Mouse (Mus musculus) hindbrain, embryonic 16.5 days (tissue): ENCODE data around the gene Rasgrp3. TPM values are rescaled to one million over a fixed set of nuclear protein-coding genes. Genes with fewer than 3 reads are reported as not detected.

Experiments used
- ATAC-seq: fragments of 200-750 bp; cut with Nextera tagmentation; 2 replicates; pipeline ENCODE4 v1.8.0; 2017; ENCODE audit warnings: moderate TSS enrichment, moderate library complexity
- H3K27ac ChIP-seq: fragments of 300-500 bp; sonication (generic); 2 replicates; pipeline ENCODE4 v1.5.1; 2014; ENCODE audit warnings: low read depth, mild to moderate bottlenecking, control low read depth, low read length, moderate library complexity
- H3K27me3 ChIP-seq: fragments of 300-500 bp; sonication (generic); replicated peaks from 2 replicates; pipeline ENCODE4 v1.6.1; 2014; ENCODE audit warnings: low read length; ENCODE audit not compliant: control insufficient read depth, insufficient read depth
- H3K36me3 ChIP-seq: fragments of 300-500 bp; sonication (generic); 2 replicates; pipeline ENCODE4 v1.6.1; 2014; ENCODE audit warnings: mild to moderate bottlenecking, low read length, moderate library complexity, mixed read lengths; ENCODE audit not compliant: control insufficient read depth, insufficient read depth
- H3K4me1 ChIP-seq: fragments of 300-500 bp; sonication (generic); 2 replicates; pipeline ENCODE4 v1.6.1; 2014; ENCODE audit warnings: low read depth, low read length; ENCODE audit not compliant: control insufficient read depth, insufficient read depth
- H3K4me2 ChIP-seq: fragments of 300-500 bp; sonication (generic); 2 replicates; pipeline ENCODE4 v1.6.1; 2014; ENCODE audit warnings: mild to moderate bottlenecking, low read length, control low read depth, moderate library complexity
- H3K4me3 ChIP-seq: fragments of 300-500 bp; sonication (generic); 2 replicates; pipeline ENCODE4 v1.5.1; 2014; ENCODE audit warnings: mild to moderate bottlenecking, low read length, control low read depth, moderate library complexity
- H3K9ac ChIP-seq: fragments of 300-500 bp; sonication (generic); 2 replicates; pipeline ENCODE4 v1.6.1; 2014; ENCODE audit warnings: low read depth, mild to moderate bottlenecking, control low read depth, low read length, moderate library complexity
- H3K9me3 ChIP-seq: fragments of 300-500 bp; sonication (generic); 2 replicates; pipeline ENCODE4 v1.6.1; 2014; ENCODE audit warnings: mild to moderate bottlenecking, low read length, moderate library complexity; ENCODE audit not compliant: control insufficient read depth
- WGBS: fragments of 180-500 bp; shearing (Covaris S2); extraction: QIAGEN DNeasy Blood & Tissue Kit; methylation state at CpG from one replicate; pipeline ENCODE4 v1.1.7; 2014; 5-methylcytosine and 5-hydroxymethylcytosine counted together
- polyA plus RNA-seq: library from polyadenylated mRNA; unstranded; fragments of >200 nt; fragmentation: Nextera tagmentation; extraction: Ambion mirVana; gene quantifications from 2 replicates; pipeline ENCODE4 v1.2.1, GENCODE M21; 2015

The Rasgrp3 gene
- polyA plus RNA-seq, 1 experiment from 2014 or later = 6.6 TPM

DNA sequence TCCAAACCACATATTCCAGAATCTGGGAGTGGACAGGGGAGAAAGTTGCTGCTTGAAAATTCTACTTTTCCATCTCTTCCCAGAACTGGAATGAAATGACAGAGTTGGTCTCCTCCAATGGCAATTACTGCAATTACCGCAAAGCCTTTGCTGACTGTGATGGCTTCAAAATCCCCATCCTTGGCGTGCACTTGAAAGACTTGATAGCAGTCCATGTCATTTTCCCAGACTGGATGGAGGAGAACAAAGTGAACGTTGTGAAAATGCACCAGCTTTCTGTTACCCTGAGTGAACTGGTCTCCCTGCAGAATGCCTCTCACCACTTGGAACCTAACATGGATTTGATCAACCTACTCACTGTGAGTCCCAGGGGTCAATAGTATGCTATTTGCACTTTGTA is 67.3 kb downstream of the Rasgrp3 start:
- no peaks in the 10 kb centered on the region for H3K36me3 ChIP-seq
- no peak overlapping the region for H3K4me2 ChIP-seq
- no peak for ATAC-seq
- H3K4me3 ChIP-seq = no peak overlapping the region
- H3K9me3 ChIP-seq = no peaks in the 10 kb centered on the region
- H3K27me3 ChIP-seq = no peaks in the 10 kb centered on the region
- no peak overlapping the region for H3K9ac ChIP-seq
- H3K4me1 ChIP-seq = no peaks in the 10 kb centered on the region
- WGBS = 93% methylated on average over 3 of the region's 3 CpGs
- H3K27ac ChIP-seq = no peak overlapping the region

DNA sequence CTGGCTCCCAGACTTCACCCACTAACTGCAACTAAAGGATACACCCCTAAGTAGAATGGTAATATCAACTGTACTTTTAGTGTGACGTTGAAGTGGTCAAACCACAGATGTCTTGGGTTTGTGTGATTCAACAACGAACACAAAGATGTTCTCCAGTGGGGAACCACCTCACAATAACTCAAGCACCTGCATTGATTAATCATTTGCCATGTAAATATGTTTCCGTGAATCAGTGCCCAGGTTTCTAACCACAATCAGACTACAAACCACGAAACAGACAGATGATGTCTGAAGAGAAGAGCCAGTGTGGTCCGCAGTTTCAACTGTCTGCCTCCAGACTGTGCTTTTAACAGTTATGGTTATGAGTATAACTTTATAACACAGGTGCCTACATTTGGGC is 69.4 kb downstream of the Rasgrp3 start:
- H3K9ac ChIP-seq = no peak overlapping the region
- WGBS = 91% methylated on average over 5 of the region's 5 CpGs
- no peak overlapping the region for H3K27ac ChIP-seq
- no peaks in the 10 kb centered on the region for H3K36me3 ChIP-seq
- no peaks in the 10 kb centered on the region for H3K4me1 ChIP-seq
- no peaks in the 10 kb centered on the region for H3K27me3 ChIP-seq
- H3K4me2 ChIP-seq = no peak overlapping the region
- no peak for ATAC-seq
- H3K4me3 ChIP-seq = no peak overlapping the region
- no peaks in the 10 kb centered on the region for H3K9me3 ChIP-seq

DNA sequence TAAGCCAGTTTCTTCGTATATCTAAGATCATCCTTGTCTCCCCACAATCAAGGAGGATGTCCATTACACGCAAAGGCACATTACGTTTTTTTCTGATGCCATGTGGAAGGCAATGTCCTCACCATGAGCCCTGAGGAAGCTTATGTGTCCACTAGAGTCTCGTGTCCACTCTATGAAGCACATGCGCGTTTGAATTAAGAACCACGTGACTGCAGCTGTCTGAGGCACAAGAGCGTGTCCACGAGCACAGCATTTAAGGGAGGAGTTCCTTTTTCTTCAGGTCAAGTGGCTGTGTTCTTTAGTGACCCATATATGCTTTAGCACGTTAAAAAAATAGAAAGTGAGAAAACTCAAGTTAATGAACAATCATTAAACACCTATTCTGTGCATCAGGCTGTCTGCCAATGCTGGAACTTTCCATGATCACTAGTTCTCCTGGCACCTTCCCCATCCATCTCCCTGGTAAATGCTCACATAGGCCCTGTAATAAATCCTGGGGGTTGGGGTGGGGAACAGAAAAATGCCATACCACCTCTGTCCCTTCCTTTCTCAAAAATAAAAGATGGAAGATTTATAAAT is 70.5 kb downstream of the Rasgrp3 start:
- 89% methylated on average over 10 of the region's 10 CpGs for WGBS
- no peaks in the 10 kb centered on the region for H3K27me3 ChIP-seq
- no peak overlapping the region for H3K4me2 ChIP-seq
- H3K27ac ChIP-seq = no peak overlapping the region
- no peaks in the 10 kb centered on the region for H3K36me3 ChIP-seq
- H3K9ac ChIP-seq = no peak overlapping the region
- no peak overlapping the region for H3K4me3 ChIP-seq
- no peaks in the 10 kb centered on the region for H3K4me1 ChIP-seq
- H3K9me3 ChIP-seq = no peaks in the 10 kb centered on the region
- no peak for ATAC-seq

DNA sequence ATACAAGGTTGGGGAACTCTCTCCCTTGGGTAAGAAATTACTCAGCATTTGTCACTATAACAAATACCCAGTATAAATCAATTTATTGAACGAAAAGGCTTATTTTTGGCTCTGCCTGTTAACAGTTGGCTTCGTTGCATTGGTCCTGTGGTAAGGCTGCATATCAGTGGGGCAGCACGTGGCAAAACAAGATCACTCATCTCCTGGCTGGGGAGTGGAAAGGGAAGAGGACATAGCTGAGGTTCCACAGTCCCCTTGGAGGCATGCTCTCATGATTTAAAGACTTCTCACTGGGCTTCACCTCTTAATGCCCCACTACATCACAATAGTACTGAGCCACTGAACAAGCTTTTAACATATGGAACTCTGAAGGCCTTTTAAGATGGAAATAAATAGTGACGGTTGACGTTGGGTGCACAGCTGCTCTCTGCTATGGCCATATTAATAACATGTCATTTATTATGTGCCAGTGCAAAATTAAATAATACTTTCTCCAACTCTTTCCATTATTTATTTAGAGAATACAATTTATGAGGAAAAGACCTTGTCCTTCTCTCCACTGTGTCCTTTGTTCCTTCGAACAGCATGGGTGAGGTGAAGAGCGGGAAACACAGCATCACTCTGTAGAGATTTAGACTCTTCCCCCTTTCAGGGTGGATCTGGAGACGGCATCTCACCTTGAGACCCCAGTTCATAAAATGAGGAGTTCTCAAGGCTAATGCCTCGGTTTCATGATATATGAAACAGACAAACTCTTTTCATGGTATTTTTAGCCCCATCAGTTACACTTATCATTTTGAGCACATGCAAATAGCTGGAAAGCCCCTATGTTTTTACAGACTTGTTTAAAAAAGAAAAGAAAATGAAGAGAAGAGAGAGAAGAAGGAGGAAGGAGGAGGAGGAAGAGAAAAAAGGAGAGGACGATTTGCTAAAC is 71.3 kb downstream of the Rasgrp3 start:
- H3K9ac ChIP-seq = no peak overlapping the region

DNA sequence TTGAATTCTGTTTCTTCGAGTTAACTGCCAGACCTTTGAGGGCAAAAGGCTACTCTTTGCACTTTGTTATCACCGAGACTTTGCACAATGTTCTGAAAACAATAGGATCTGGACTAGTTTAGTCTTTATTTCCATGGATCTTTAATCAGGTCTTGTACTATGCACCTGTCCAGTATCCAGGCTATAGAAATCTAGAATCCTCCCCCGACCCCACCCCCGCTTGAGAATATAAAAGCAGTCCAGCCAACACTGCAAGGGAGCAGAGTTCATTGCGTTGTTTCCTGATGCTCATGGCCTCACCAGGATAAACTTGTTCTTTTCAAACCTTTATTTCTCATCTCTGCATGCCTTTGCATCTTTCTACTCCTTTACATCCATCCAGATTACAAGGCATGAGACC is 73.6 kb downstream of the Rasgrp3 start:
- H3K9me3 ChIP-seq = no peaks in the 10 kb centered on the region
- no peak overlapping the region for H3K27ac ChIP-seq
- no peaks in the 10 kb centered on the region for H3K4me1 ChIP-seq
- WGBS = 92% methylated on average over 5 of the region's 5 CpGs
- no peak overlapping the region for H3K4me3 ChIP-seq
- no peak for ATAC-seq
- no peaks in the 10 kb centered on the region for H3K36me3 ChIP-seq
- H3K4me2 ChIP-seq = no peak overlapping the region
- no peak overlapping the region for H3K9ac ChIP-seq
- H3K27me3 ChIP-seq = no peaks in the 10 kb centered on the region

More for the DNA sequence above, 71.3 kb downstream of the Rasgrp3 start:
- Histone ChIP-seq H3K4me2 (no peak overlapping the region), H3K27me3 (no peaks in the 10 kb centered on the region), H3K9me3 (no peaks in the 10 kb centered on the region), H3K36me3 (no peaks in the 10 kb centered on the region), H3K27ac (no peak overlapping the region), H3K4me3 (no peak overlapping the region), H3K4me1 (no peaks in the 10 kb centered on the region)
- ATAC-seq = no peak
- WGBS = 82% methylated on average over 10 of the region's 10 CpGs

DNA sequence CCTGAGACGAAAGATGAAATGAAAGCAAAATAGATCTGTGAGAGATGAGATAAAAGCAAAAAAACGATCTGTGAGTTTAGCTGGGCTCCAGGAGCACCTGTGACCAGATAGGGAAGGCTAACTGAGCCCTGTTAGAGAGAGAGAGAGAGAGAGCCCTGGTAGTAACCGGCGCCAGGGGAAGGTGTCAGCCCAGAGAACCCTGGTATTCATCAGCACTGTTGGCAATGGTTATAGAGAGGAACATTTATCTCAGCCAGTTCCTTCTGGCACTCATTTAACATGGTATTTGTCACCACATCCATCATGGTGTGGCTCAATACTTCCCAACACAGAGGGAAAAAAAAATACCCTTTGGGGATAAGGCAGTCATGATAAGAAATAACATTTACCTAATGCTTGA is 80.9 kb downstream of the Rasgrp3 start:
- H3K36me3 ChIP-seq = no peaks in the 10 kb centered on the region
- no peak overlapping the region for H3K27ac ChIP-seq
- no peak overlapping the region for H3K4me2 ChIP-seq
- no peaks in the 10 kb centered on the region for H3K27me3 ChIP-seq
- H3K9me3 ChIP-seq = no peaks in the 10 kb centered on the region
- 74% methylated on average over 4 of the region's 4 CpGs for WGBS
- peak; percentile 50; the same call in 1 of the 2 replicates for ATAC-seq
- H3K4me3 ChIP-seq = no peak overlapping the region
- no peak overlapping the region for H3K9ac ChIP-seq
- no peaks in the 10 kb centered on the region for H3K4me1 ChIP-seq

DNA sequence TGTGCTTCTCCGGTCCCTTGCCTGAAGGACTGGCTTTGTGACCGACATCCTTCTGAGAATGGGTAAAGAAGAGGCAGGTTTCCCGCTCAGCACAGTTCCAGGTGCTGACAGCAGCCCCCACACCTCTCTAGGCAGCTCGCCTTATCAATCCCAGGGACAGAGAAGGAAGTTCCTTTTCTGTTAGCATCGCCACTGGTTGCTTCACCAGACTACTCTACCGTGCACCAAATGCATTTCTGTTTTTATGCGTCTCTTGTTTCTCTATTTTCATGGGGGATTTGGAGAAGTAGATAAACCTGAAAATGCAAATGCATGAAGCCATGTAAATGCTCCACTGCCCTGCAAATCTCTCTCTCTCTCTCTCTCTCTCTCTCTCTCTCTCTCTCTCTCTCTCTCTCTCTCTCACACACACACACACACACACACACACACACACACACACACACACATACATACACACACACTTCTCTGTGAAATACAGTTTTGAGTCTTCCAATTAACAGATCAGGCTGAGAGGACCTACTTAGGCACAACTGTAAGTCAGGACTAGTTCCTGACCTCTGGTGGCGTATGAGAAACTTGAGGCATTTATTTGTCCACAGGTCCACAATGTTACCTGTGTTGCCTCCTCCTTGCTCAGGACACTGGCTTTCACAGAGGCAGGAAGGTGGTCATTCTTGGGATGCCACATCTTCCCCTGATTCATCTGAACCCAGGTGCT is 82.6 kb downstream of the Rasgrp3 start:
- H3K27ac ChIP-seq = no peak overlapping the region
- no peak for ATAC-seq
- H3K36me3 ChIP-seq = no peaks in the 10 kb centered on the region
- no peak overlapping the region for H3K4me2 ChIP-seq
- no peaks in the 10 kb centered on the region for H3K4me1 ChIP-seq
- H3K9ac ChIP-seq = no peak overlapping the region
- no peak overlapping the region for H3K4me3 ChIP-seq
- no peaks in the 10 kb centered on the region for H3K9me3 ChIP-seq
- H3K27me3 ChIP-seq = no peaks in the 10 kb centered on the region
- WGBS = 70% methylated on average over 8 of the region's 8 CpGs

DNA sequence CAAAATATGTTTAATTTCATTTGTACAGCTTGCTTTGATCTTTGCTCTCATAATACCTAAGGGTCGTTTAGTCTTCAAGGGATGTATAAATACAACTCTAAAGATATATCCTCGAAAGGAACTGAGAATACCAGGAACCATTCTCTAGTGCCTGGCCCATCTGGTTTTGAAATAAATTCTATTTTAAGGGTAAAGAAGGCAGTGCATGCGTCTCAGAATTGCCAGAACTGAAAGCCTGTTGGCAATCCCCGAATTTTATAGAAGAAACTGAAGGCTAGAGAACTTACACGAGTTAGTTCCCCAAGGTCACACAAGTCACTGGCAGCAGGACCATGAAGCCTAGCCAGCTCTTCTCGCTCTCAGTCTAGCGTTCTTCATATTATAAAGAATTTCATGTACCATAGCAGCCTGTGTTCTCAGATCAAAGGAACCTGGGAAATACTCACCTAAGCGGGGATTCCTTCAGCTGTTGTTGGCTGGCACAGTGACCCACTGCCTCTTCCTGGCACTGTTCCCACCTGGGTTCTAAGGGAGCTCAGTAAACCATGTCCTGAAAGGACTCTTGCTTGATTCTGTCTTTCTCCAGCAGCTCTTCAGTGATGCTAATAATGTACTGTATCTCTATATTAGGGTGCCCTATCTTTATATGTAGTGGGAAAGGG is 83.7 kb downstream of the Rasgrp3 start:
- Histone ChIP-seq H3K27me3 (no peaks in the 10 kb centered on the region), H3K4me3 (no peak overlapping the region), H3K9ac (no peak overlapping the region), H3K27ac (no peak overlapping the region), H3K4me1 (no peaks in the 10 kb centered on the region), H3K36me3 (no peaks in the 10 kb centered on the region), H3K4me2 (no peak overlapping the region), H3K9me3 (no peaks in the 10 kb centered on the region)
- ATAC-seq = no peak
- 80% methylated on average over 8 of the region's 8 CpGs for WGBS
